Mouse (Mus musculus): Measurements from ENCODE around the gene Rps11.

GRCm38 (mm10) chr7:45098541-45099240 lies 25.5 kb downstream of the Rps11 start:
- TF ChIP-seq CHD2 (IDR thresholded peaks at IDR 0.05; ENCODE audit: low read depth, low read length) (no peak), ZNF384 (IDR thresholded peaks at IDR 0.05; ENCODE audit: low read depth, low read length) (no peak), MAFK (IDR thresholded peaks at IDR 0.05; ENCODE audit: insufficient read depth, low read depth, low read length) (no peak)

All from ES-E14 (cell line).